Mouse (Mus musculus): Measurements from ENCODE around the gene Cyb5d2.

DNA sequence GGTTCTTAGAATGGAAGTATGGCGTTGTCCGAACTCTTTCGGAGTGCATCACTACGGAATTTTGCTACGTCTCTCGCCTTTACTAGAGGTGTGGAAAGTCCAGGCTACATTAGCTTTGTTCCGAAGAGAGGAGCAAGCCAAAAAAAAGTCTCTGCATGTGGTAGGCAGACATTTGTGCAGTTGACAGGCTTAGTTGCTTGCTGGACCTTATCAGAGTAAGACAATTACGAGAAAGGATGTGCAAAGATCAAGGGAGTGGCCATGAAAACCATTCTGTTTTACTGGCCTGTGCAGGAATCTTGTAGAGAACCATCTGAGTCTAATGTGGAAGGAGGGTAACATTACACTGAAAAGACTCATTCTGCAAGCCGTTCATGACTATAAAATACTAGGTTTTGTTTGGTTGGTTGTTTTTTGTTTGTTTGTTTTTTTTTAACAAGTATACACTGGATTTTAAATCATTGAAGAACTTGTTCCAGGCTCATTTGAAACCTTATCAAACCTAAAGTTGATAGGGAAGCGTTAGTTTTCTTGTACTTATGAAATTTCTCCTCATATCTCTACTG is 914 bp upstream of the Cyb5d2 start:
- TF ChIP-seq CTCF (IDR thresholded peaks at IDR 0.05; ENCODE audit: borderline replicate concordance, extremely low read depth, insufficient read depth, insufficient read length) (no peak), POLR2A (IDR thresholded peaks at IDR 0.05; ENCODE audit: borderline replicate concordance, extremely low read depth, insufficient read depth, insufficient read length, poor library complexity, severe bottlenecking) (no peak)

Data from brain, embryonic 14.5 days (tissue).